Mouse (Mus musculus) midbrain, embryonic 13.5 days (tissue): ENCODE measurements around the gene Tfdp2. TPM values are rescaled to one million over a fixed set of nuclear protein-coding genes. Genes with fewer than 3 reads are reported as not detected.

Source experiments
- ATAC-seq: fragments of 200-750 bp; cut with Nextera tagmentation; 2 replicates; pipeline ENCODE4 v1.8.0; 2017; ENCODE audit warnings: mild to moderate bottlenecking, moderate TSS enrichment, moderate library complexity
- H3K27ac ChIP-seq: fragments of 300-500 bp; sonication (generic); 2 replicates; pipeline ENCODE4 v1.5.1; 2015; ENCODE audit warnings: inconsistent platforms, mild to moderate bottlenecking, moderate library complexity
- H3K27me3 ChIP-seq: fragments of 300-500 bp; sonication (generic); 2 replicates; pipeline ENCODE4 v1.6.1; 2015; ENCODE audit warnings: mild to moderate bottlenecking, inconsistent platforms
- H3K36me3 ChIP-seq: fragments of 300-500 bp; sonication (generic); 2 replicates; pipeline ENCODE4 v1.6.1; 2015; ENCODE audit warnings: mild to moderate bottlenecking, inconsistent platforms
- H3K4me1 ChIP-seq: fragments of 300-500 bp; sonication (generic); replicated peaks from 2 replicates; pipeline ENCODE4 v1.6.1; 2015; ENCODE audit warnings: inconsistent platforms
- H3K4me2 ChIP-seq: fragments of 300-500 bp; sonication (generic); replicated peaks from 2 replicates; pipeline ENCODE4 v1.6.1; 2015; ENCODE audit warnings: moderate library complexity, mild to moderate bottlenecking, inconsistent platforms
- H3K4me3 ChIP-seq: fragments of 300-500 bp; sonication (generic); replicated peaks from 2 replicates; pipeline ENCODE4 v1.5.1; 2015; ENCODE audit warnings: mild to moderate bottlenecking, inconsistent platforms
- H3K9ac ChIP-seq: fragments of 300-500 bp; sonication (generic); replicated peaks from 2 replicates; pipeline ENCODE4 v1.6.1; 2015; ENCODE audit warnings: mild to moderate bottlenecking, inconsistent platforms
- H3K9me3 ChIP-seq: fragments of 300-500 bp; sonication (generic); 2 replicates; pipeline ENCODE4 v1.6.1; 2016; ENCODE audit warnings: mild to moderate bottlenecking, inconsistent platforms
- WGBS: fragments of 180-500 bp; shearing (Covaris S2); methylation state at CpG from one replicate; pipeline ENCODE4 v1.1.7; 2015; 5-methylcytosine and 5-hydroxymethylcytosine counted together
- polyA plus RNA-seq: library from polyadenylated mRNA; unstranded; fragments of >200 nt; fragmentation: Nextera tagmentation; extraction: Ambion mirVana; gene quantifications from 2 replicates; pipeline ENCODE4 v1.2.1, GENCODE M21; 2015

Tfdp2 gene
- polyA plus RNA-seq, 1 experiment from 2014 or later, result 52.4 TPM

GRCm38 (mm10) chr9:96235477-96235876 is 39.4 kb downstream of the Tfdp2 start:
- H3K9ac ChIP-seq, result no peak overlapping the region
- no peaks in the 10 kb centered on the region for H3K36me3 ChIP-seq
- no peaks in the 10 kb centered on the region for H3K9me3 ChIP-seq
- no peaks in the 10 kb centered on the region for H3K27me3 ChIP-seq
- no peak overlapping the region for H3K27ac ChIP-seq
- whole genome bisulfite sequencing, result 59% methylated on average over 2 of the region's 2 CpGs
- ATAC-seq, result no peak
- H3K4me3 ChIP-seq, result no peak overlapping the region
- no peak overlapping the region for H3K4me2 ChIP-seq
- H3K4me1 ChIP-seq, result no peaks in the 10 kb centered on the region

- Histone ChIP-seq H3K9me3 (no peaks in the 10 kb centered on the region), H3K36me3 (no peaks in the 10 kb centered on the region), H3K4me1 (no peaks in the 10 kb centered on the region), H3K9ac (no peak overlapping the region), H3K4me2 (no peak overlapping the region), H3K27ac (no peak overlapping the region), H3K27me3 (no peaks in the 10 kb centered on the region), H3K4me3 (no peak overlapping the region)
- ATAC-seq, result no peak
- WGBS, result 84% methylated on average over 1 of the region's 1 CpGs
Measured at GRCm38 (mm10) chr9:96237391-96237790, 41.3 kb downstream of the Tfdp2 start.

- no peak for ATAC-seq
- Histone ChIP-seq H3K27me3 (no peaks in the 10 kb centered on the region), H3K4me2 (no peak overlapping the region), H3K4me3 (no peak overlapping the region), H3K9ac (no peak overlapping the region), H3K27ac (no peak overlapping the region), H3K4me1 (no peaks in the 10 kb centered on the region), H3K9me3 (no peaks in the 10 kb centered on the region), H3K36me3 (no peaks in the 10 kb centered on the region)
- 86% methylated on average over 1 of the region's 1 CpGs for WGBS
Measured at GRCm38 (mm10) chr9:96238286-96238685, 42.2 kb downstream of the Tfdp2 start.

GRCm38 (mm10) chr9:96241134-96242097 is 45.3 kb downstream of the Tfdp2 start:
- whole genome bisulfite sequencing, result 90% methylated on average over 10 of the region's 10 CpGs
- no peaks in the 10 kb centered on the region for H3K36me3 ChIP-seq
- no peaks in the 10 kb centered on the region for H3K4me1 ChIP-seq
- no peaks in the 10 kb centered on the region for H3K27me3 ChIP-seq
- no peak overlapping the region for H3K4me2 ChIP-seq
- ATAC-seq, result 0 out of 2 replicates have a peak, but pooled peaks have one; percentile 34
- H3K9me3 ChIP-seq, result no peaks in the 10 kb centered on the region
- no peak overlapping the region for H3K9ac ChIP-seq
- no peak overlapping the region for H3K27ac ChIP-seq
- H3K4me3 ChIP-seq, result no peak overlapping the region

GRCm38 (mm10) chr9:96243915-96244314 is 47.8 kb downstream of the Tfdp2 start:
- Histone ChIP-seq H3K4me3 (no peak overlapping the region), H3K9ac (no peak overlapping the region), H3K9me3 (no peaks in the 10 kb centered on the region), H3K4me2 (no peak overlapping the region), H3K27ac (no peak overlapping the region), H3K27me3 (no peaks in the 10 kb centered on the region), H3K36me3 (no peaks in the 10 kb centered on the region), H3K4me1 (no peaks in the 10 kb centered on the region)
- WGBS, result 91% methylated on average over 6 of the region's 6 CpGs
- ATAC-seq, result no peak

- Histone ChIP-seq H3K36me3 (no peaks in the 10 kb centered on the region), H3K9me3 (no peaks in the 10 kb centered on the region), H3K4me2 (no peak overlapping the region), H3K4me1 (0 out of 2 replicates have a peak, but pooled peaks cover under 1% of the 10 kb centered on the region), H3K27me3 (no peaks in the 10 kb centered on the region), H3K9ac (no peak overlapping the region), H3K4me3 (no peak overlapping the region), H3K27ac (no peak overlapping the region)
- ATAC-seq, result no peak
- 89% methylated on average over 2 of the region's 2 CpGs for WGBS
Measured at GRCm38 (mm10) chr9:96254812-96255211, 58.7 kb downstream of the Tfdp2 start.

GRCm38 (mm10) chr9:96258478-96258877 is 62.4 kb downstream of the Tfdp2 start:
- peak overlapping the region; percentile 56 for H3K4me2 ChIP-seq
- no peaks in the 10 kb centered on the region for H3K27me3 ChIP-seq
- WGBS, result 5% methylated on average over 6 of the region's 6 CpGs
- peaks cover 22% of the 10 kb centered on the region for H3K4me1 ChIP-seq
- peak overlapping the region; percentile 56 for H3K4me3 ChIP-seq
- H3K9me3 ChIP-seq, result no peaks in the 10 kb centered on the region
- ATAC-seq, result peak; percentile 75
- H3K27ac ChIP-seq, result peak overlapping the region; percentile 40; the same call in 1 of the 2 replicates
- H3K36me3 ChIP-seq, result no peaks in the 10 kb centered on the region
- peak overlapping the region; percentile 21; the same call in 1 of the 2 replicates for H3K9ac ChIP-seq

DNA sequence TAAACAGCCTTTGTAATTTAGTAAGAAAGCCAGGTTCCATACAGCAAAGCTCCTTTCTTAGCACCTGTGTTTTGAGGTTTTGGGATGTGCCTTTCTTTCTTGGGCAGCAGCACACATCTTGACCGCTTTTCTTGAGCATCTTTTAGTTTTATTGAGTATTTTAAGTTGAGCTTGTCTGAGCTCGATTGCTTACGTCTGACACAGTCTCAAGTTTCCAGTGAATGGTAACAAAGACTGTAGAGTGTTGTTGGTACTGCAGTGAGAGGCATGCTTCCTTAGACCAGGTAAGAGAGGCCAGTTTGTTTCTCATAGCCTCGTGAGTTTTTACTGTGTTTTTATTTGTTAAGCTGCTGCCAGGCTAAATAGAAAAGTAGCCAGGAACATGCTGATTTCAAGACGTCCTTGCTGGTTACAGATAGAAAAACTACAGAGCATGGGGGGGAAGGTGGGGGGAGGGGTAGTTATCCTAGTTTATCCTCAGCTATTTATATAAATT is 63.0 kb downstream of the Tfdp2 start:
- WGBS, result 2% methylated on average over 5 of the region's 5 CpGs
- Histone ChIP-seq H3K36me3 (no peaks in the 10 kb centered on the region), H3K9me3 (no peaks in the 10 kb centered on the region), H3K27me3 (no peaks in the 10 kb centered on the region), H3K27ac (peak overlapping the region; percentile 53), H3K4me2 (peak overlapping the region; percentile 56), H3K9ac (peak overlapping the region; percentile 63), H3K4me3 (peak overlapping the region; percentile 56), H3K4me1 (peaks cover 22% of the 10 kb centered on the region)
- ATAC-seq, result peak; percentile 77

DNA sequence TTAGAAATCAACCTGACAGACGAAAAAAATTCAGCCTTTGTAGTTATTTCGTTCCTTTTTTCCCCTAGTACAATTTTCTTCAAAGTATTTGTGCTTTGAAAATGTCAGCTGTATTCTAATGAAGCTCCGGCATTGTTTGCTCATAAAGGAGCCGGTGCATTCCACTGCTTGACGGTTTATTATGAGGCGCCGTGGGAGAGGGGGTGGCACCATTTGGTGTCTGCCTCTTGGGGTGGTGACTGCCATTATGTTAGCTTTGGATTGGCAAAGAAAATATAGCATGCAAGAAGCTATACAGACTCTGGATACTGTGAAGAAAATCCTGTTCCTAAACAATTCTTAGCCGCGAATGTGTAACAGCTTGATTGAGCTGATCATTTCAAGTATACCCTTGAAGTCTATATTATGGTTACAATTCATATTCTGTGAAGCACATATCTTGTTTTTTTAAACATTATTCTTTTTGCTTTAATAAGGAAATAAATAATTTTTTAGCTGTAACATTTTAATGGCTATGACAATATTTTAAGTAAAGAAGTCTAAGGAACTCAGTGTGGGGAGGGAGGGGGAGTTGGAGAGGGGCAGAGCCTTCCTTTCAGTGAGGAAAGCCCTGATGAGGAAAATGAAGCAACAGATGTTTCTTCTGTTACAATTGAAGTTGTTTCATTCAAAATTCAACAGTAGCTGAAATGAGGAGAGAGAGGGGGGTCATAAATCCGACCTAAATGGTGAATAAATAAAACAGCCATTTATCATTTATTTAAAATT is 63.9 kb downstream of the Tfdp2 start:
- Histone ChIP-seq H3K27me3 (no peaks in the 10 kb centered on the region), H3K27ac (peak overlapping the region; percentile 77), H3K4me2 (peak overlapping the region; percentile 65), H3K9ac (peak overlapping the region; percentile 66), H3K36me3 (no peaks in the 10 kb centered on the region), H3K4me1 (peaks cover 22% of the 10 kb centered on the region), H3K9me3 (no peaks in the 10 kb centered on the region), H3K4me3 (peak overlapping the region; percentile 56)
- WGBS, result under 1% methylated on average over 10 of the region's 10 CpGs
- ATAC-seq, result peak; percentile 80

GRCm38 (mm10) chr9:96261101-96261500 is 65.0 kb downstream of the Tfdp2 start:
- Histone ChIP-seq H3K27me3 (no peaks in the 10 kb centered on the region), H3K4me3 (peak overlapping the region; percentile 33), H3K9me3 (no peaks in the 10 kb centered on the region), H3K4me2 (peak overlapping the region; percentile 48), H3K27ac (no peak overlapping the region), H3K4me1 (peaks cover 22% of the 10 kb centered on the region), H3K36me3 (no peaks in the 10 kb centered on the region), H3K9ac (no peak overlapping the region)
- ATAC-seq, result no peak
- WGBS, result 66% methylated on average over 4 of the region's 4 CpGs

DNA sequence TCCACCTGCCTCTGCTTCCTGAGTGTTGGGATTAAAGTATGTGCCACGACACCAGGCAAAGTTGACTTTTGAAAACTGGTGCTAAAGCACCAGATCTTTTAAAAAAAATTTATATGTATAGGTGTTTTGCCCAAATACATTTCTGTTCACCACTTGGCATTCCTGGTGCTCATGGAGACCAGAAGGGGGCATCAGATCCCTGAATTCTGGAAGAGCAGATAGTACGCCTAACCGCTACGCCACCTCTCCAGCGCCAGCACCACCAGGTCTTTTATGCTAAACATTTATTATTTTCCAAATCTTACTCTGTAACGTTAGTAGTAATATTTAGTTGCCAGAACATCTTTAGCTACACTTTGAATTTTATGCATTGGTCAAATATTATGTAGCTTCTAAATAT is 65.9 kb downstream of the Tfdp2 start:
- Histone ChIP-seq H3K4me3 (no peak overlapping the region), H3K4me2 (no peak overlapping the region), H3K36me3 (no peaks in the 10 kb centered on the region), H3K9ac (no peak overlapping the region), H3K27me3 (no peaks in the 10 kb centered on the region), H3K4me1 (peaks cover 22% of the 10 kb centered on the region), H3K9me3 (no peaks in the 10 kb centered on the region), H3K27ac (no peak overlapping the region)
- WGBS, result 96% methylated on average over 6 of the region's 6 CpGs
- no peak for ATAC-seq
